Mouse (Mus musculus) lung, adult 2 months (tissue): ENCODE measurements around the gene 1700017B05Rik.

Source experiments
- CTCF ChIP-seq: fragments of 200-500 bp; IDR thresholded peaks from 2 replicates; pipeline ENCODE4 v1.5.1; 2011; ENCODE audit warnings: mild to moderate bottlenecking, low read length, control low read depth; ENCODE audit not compliant: insufficient read depth
- POLR2A ChIP-seq: fragments of 200-500 bp; IDR thresholded peaks from 2 replicates; pipeline ENCODE4 v1.6.1; 2011; ENCODE audit warnings: low read depth, mild to moderate bottlenecking, control low read depth, low read length, borderline replicate concordance; ENCODE audit errors: extremely low read depth

DNA sequence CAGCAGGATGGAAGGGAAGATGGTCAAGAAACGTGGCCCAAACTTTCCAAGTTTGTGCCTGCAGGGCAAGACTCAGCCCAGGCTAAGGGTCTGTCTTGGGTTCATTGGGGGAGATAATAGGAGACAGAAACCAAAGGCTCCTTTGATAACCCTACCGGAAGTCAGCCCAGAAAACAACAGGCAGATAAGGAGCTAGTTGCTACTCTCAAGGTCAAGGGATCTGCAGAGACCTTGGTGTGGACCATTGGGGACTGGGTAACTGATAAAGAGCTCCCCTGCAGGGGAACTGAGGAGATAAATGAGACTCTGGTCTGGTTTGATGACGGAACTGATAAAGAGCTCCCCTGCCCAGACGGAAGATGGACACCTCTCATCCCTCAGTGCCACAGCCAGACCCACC lies 45.0 kb upstream of the 1700017B05Rik start:
- no peak for TF ChIP-seq CTCF
- no peak for TF ChIP-seq POLR2A
